Mouse (Mus musculus) hindbrain, embryonic 13.5 days (tissue): ENCODE measurements around the gene Tbc1d10b. TPM values are rescaled to one million over a fixed set of nuclear protein-coding genes. Genes with fewer than 3 reads are reported as not detected.
"Not testable (repeated sequence)": the region's sequence is repeated elsewhere in the genome, so short reads cannot be mapped to it uniquely, and the experiment has no call there.

Experiments
- ATAC-seq: fragments of 200-750 bp; cut with Nextera tagmentation; 2 replicates; pipeline ENCODE4 v1.8.0; 2017; ENCODE audit warnings: moderate TSS enrichment; ENCODE audit not compliant: low FRiP score
- H3K27ac ChIP-seq: fragments of 300-500 bp; sonication (generic); 2 replicates; pipeline ENCODE4 v1.5.1; 2015; ENCODE audit warnings: inconsistent platforms, mild to moderate bottlenecking, moderate library complexity
- H3K27me3 ChIP-seq: fragments of 300-500 bp; sonication (generic); 2 replicates; pipeline ENCODE4 v1.6.1; 2015; ENCODE audit warnings: mild to moderate bottlenecking, inconsistent platforms
- H3K36me3 ChIP-seq: fragments of 300-500 bp; sonication (generic); 2 replicates; pipeline ENCODE4 v1.6.1; 2015; ENCODE audit warnings: mild to moderate bottlenecking, inconsistent platforms
- H3K4me1 ChIP-seq: fragments of 300-500 bp; sonication (generic); replicated peaks from 2 replicates; pipeline ENCODE4 v1.6.1; 2015; ENCODE audit warnings: inconsistent platforms
- H3K4me2 ChIP-seq: fragments of 300-500 bp; sonication (generic); 2 replicates; pipeline ENCODE4 v1.6.1; 2015; ENCODE audit warnings: inconsistent platforms, mild to moderate bottlenecking, moderate library complexity
- H3K4me3 ChIP-seq: fragments of 300-500 bp; sonication (generic); 2 replicates; pipeline ENCODE4 v1.5.1; 2015; ENCODE audit warnings: mild to moderate bottlenecking, inconsistent platforms
- H3K9ac ChIP-seq: fragments of 300-500 bp; sonication (generic); 2 replicates; pipeline ENCODE4 v1.6.1; 2015; ENCODE audit warnings: mild to moderate bottlenecking, inconsistent platforms
- H3K9me3 ChIP-seq: fragments of 300-500 bp; sonication (generic); 2 replicates; pipeline ENCODE4 v1.6.1; 2016; ENCODE audit warnings: inconsistent platforms
- WGBS: fragments of 180-500 bp; shearing (Covaris S2); methylation state at CpG from one replicate; pipeline ENCODE4 v1.1.7; 2015; 5-methylcytosine and 5-hydroxymethylcytosine counted together
- polyA plus RNA-seq: library from polyadenylated mRNA; unstranded; fragments of >200 nt; fragmentation: Nextera tagmentation; extraction: Ambion mirVana; gene quantifications from 2 replicates; pipeline ENCODE4 v1.2.1, GENCODE M21; 2015

Tbc1d10b gene
- polyA plus RNA-seq, 1 experiment from 2014 or later, result 28.0 TPM

DNA sequence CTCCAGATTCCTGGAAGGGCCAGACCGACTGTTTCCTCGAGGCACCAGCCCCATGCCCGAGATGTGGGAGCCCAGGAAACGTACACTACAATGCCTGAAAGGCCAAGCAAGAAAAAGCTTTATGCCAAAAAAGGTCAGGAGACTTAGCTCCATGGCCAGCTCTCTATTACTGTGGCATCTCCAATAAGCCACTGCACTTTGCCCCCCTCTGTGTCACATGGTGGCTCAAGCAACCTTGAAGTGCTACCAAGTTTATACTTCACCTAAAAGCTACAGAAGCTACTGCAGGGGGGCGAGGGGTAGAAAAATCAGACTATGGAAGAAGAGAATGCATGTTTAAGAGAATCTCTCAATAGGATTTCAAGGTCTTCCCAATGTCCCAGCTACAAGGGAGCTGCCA lies 15.3 kb downstream of the Tbc1d10b start:
- no peak overlapping the region for H3K9ac ChIP-seq
- H3K4me1 ChIP-seq, result peaks cover 28% of the 10 kb centered on the region
- no peak for ATAC-seq
- H3K4me3 ChIP-seq, result no peak overlapping the region
- H3K4me2 ChIP-seq, result no peak overlapping the region
- H3K36me3 ChIP-seq, result peaks cover 55% of the 10 kb centered on the region
- H3K27me3 ChIP-seq, result no peaks in the 10 kb centered on the region
- 99% methylated on average over 5 of the region's 5 CpGs for WGBS
- H3K9me3 ChIP-seq, result no peaks in the 10 kb centered on the region
- H3K27ac ChIP-seq, result no peak overlapping the region

DNA sequence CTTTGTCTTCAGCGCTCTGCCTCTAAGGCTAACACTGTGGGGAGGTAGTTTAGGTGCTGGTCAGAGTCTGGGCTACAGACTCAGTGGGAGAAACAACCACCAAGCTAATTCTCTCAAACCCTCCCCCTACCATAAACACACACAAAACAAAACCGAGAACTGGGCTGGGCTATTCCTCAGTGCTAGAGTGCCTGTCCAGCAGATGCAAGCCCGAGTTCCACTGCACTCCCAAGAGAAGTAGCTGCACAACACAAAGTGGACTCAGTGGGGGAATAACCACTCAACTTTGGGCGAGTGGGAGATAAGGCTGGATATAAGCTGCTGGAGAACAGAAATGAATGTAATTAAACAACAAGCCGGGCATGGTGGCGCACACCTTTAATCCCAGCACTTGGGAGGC lies 17.6 kb downstream of the Tbc1d10b start:
- 87% methylated on average over 6 of the region's 6 CpGs for WGBS
- H3K36me3 ChIP-seq, result peaks cover 42% of the 10 kb centered on the region
- no peak overlapping the region for H3K27ac ChIP-seq
- H3K4me3 ChIP-seq, result no peak overlapping the region
- no peak overlapping the region for H3K4me2 ChIP-seq
- ATAC-seq, result no peak
- H3K4me1 ChIP-seq, result peaks cover 17% of the 10 kb centered on the region
- H3K9ac ChIP-seq, result no peak overlapping the region
- no peaks in the 10 kb centered on the region for H3K27me3 ChIP-seq
- no peaks in the 10 kb centered on the region for H3K9me3 ChIP-seq

DNA sequence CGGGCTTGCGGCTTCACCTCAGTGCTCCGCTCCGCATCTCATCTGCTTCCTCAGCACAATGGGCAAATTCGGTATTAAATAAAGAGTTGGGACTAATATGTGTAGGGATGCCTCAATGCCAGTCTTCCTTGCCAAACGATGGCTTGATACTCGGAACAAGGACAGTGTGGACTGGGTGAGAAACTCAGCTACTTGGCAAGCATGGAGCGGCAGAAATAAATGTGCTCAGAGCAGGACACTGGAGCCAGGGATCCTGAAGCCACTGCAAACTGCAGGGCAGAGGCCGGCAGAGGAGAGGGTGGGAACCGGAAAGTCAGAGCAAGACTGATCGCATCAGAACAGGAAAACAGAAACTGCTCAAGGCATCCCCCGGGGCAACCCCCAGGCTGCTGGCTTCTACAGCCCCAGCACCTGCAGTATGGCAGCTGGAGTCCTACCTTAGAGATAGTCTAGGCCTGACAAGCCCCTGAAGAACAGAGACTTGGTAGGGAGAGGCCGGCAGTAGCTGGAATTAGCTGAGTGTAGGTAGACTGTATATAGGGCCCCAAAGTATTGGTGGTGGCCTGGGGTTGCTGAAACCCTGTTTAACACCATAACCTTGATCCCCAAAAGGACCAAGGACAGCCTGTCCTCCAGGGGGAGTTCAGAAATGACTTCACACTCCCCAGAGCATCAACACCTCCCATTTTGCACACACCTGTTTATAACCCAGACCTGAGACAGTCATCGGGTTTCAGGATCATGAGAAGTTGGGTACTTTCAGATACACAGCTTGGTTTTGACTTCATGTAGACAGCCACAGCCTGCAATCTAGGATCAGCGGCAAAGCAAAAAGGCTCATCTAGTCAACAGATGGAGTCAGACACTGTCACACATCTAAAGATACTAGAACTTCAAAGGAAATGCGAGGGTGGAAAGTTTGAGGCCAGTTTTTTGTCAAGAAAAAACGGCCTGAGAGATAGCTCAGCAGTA lies 19.7 kb downstream of the Tbc1d10b start:
- Histone ChIP-seq H3K4me1 (no peaks in the 10 kb centered on the region), H3K9ac (no peak overlapping the region), H3K36me3 (peaks cover 31% of the 10 kb centered on the region), H3K9me3 (no peaks in the 10 kb centered on the region), H3K4me3 (no peak overlapping the region), H3K4me2 (no peak overlapping the region), H3K27ac (no peak overlapping the region), H3K27me3 (no peaks in the 10 kb centered on the region)
- no peak for ATAC-seq
- WGBS, result 86% methylated on average over 17 of the region's 17 CpGs

DNA sequence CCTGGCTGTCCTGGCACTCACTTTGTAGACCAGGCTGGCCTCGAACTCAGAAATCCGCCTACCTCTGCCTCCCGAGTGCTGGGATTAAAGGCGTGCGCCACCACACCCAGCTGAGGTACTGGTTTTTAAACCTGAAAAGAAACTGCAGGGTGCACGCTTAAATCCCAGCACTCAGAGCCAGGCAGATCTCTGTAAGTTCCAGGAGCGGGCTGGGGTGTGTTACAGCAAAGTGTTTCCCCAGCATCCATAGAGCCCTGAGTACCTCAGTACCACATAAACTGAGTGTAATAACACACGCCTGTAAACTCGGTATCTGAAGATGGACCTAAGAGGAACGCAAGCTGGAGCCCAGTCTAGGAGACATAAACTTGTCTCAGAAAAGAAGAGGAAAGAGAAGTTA lies 20.9 kb downstream of the Tbc1d10b start:
- Histone ChIP-seq H3K9me3 (no peaks in the 10 kb centered on the region), H3K4me1 (no peaks in the 10 kb centered on the region), H3K27me3 (no peaks in the 10 kb centered on the region), H3K4me3 (no peak overlapping the region), H3K36me3 (peaks cover 19% of the 10 kb centered on the region), H3K4me2 (no peak overlapping the region), H3K9ac (no peak overlapping the region), H3K27ac (no peak overlapping the region)
- WGBS, result 75% methylated on average over 10 of the region's 10 CpGs
- ATAC-seq, result no peak

- Histone ChIP-seq H3K36me3 (peaks cover 2% of the 10 kb centered on the region; the same call in 1 of the 2 replicates), H3K9ac (no peak overlapping the region), H3K4me2 (no peak overlapping the region), H3K9me3 (no peaks in the 10 kb centered on the region), H3K4me1 (no peaks in the 10 kb centered on the region), H3K27me3 (no peaks in the 10 kb centered on the region), H3K27ac (no peak overlapping the region), H3K4me3 (no peak overlapping the region)
- 68% methylated on average over 3 of the region's 3 CpGs for WGBS
- 0 out of 2 replicates have a peak, but pooled peaks have one; percentile 10 for ATAC-seq
Observed at GRCm38 (mm10) chr7:127185601-127186000, 22.7 kb downstream of the Tbc1d10b start.

DNA sequence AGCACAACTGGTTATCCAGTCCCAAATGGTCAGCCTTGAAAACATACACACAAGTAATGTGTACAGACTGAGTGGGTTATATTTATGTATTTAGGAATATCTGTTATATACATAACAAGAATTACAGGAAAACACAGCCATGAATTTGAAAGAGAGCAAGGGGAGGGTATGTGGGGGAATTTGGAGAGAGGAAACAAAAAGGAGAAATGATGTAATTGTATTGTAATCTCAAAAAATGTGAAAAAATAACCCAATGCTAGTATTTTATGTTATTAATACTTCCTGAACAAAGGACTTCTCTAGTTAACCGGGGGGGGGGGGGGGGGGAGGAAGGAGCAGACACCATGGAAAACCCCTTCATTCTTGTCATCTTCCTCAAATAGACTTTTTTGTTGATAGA lies 23.5 kb downstream of the Tbc1d10b start:
- Histone ChIP-seq H3K27me3 (no peaks in the 10 kb centered on the region), H3K9ac (no peak overlapping the region), H3K4me3 (no peak overlapping the region), H3K27ac (no peak overlapping the region), H3K9me3 (no peaks in the 10 kb centered on the region), H3K4me1 (no peaks in the 10 kb centered on the region), H3K4me2 (no peak overlapping the region), H3K36me3 (no peaks in the 10 kb centered on the region)
- 62% methylated on average over 1 of the region's 1 CpGs for WGBS
- ATAC-seq, result no peak

DNA sequence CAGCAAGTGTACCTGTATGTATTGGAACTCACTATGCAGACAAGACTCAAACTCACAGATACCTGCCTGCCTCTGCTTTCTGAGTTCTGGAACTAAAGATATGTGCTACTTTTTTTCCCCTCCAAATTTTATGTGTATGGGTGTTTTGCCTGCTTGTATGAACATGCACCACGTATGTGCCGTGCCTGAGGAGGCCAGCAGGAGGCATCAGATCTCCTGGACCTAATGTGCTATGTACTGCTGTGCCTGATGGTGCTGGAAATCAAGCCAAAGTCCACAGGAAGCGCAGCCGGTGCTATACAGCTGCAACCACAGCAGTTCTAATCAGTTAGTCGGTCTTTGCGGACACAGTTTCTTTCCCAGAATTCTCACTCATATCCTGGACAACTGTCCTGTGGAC lies 24.4 kb downstream of the Tbc1d10b start:
- Histone ChIP-seq H3K4me1 (no peaks in the 10 kb centered on the region), H3K36me3 (no peaks in the 10 kb centered on the region), H3K27me3 (no peaks in the 10 kb centered on the region), H3K9me3 (no peaks in the 10 kb centered on the region), H3K4me2 (no peak overlapping the region), H3K4me3 (no peak overlapping the region), H3K9ac (no peak overlapping the region), H3K27ac (no peak overlapping the region)
- WGBS, result 81% methylated on average over 6 of the region's 6 CpGs
- no peak for ATAC-seq

- no peaks in the 10 kb centered on the region for H3K4me1 ChIP-seq
- no peak overlapping the region for H3K4me3 ChIP-seq
- no peak overlapping the region for H3K9ac ChIP-seq
- no peaks in the 10 kb centered on the region for H3K27me3 ChIP-seq
- WGBS, result 80% methylated on average over 8 of the region's 8 CpGs
- no peak for ATAC-seq
- H3K4me2 ChIP-seq, result no peak overlapping the region
- H3K36me3 ChIP-seq, result no peaks in the 10 kb centered on the region
- no peak overlapping the region for H3K27ac ChIP-seq
- H3K9me3 ChIP-seq, result no peaks in the 10 kb centered on the region
Observed at GRCm38 (mm10) chr7:127183345-127183744, 24.9 kb downstream of the Tbc1d10b start.

DNA sequence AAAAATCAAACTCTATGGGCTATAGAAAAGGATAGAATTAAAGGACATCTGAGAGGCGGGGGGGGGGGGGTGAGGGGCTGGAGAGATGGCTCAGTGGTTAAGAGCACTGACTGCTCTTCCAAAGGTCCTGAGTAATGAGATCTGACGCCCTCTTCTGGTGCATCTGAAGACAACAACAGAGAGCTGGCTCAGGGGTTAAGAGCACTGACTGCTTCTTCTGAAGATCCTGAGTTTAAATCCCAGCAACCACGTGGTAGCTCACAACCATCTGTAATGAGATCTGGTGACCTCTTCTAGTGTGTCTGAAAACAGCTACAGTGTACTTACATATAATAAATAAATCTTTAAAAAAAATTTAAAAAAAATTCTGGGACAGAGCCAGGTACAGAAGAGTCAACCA lies 26.5 kb downstream of the Tbc1d10b start:
- H3K4me2 ChIP-seq, H3K4me3 ChIP-seq, H3K4me1 ChIP-seq, H3K9ac ChIP-seq, H3K9me3 ChIP-seq, H3K27me3 ChIP-seq, ATAC-seq, H3K36me3 ChIP-seq, H3K27ac ChIP-seq: not testable (repeated sequence)
- 42% methylated on average over 3 of the region's 3 CpGs for WGBS

- no peak for ATAC-seq
- H3K27me3 ChIP-seq, result no peaks in the 10 kb centered on the region
- no peak overlapping the region for H3K4me2 ChIP-seq
- H3K4me3 ChIP-seq, result no peak overlapping the region
- H3K4me1 ChIP-seq, result no peaks in the 10 kb centered on the region
- WGBS, result 77% methylated on average over 2 of the region's 2 CpGs
- H3K9me3 ChIP-seq, result no peaks in the 10 kb centered on the region
- H3K36me3 ChIP-seq, result no peaks in the 10 kb centered on the region
- H3K27ac ChIP-seq, result no peak overlapping the region
- no peak overlapping the region for H3K9ac ChIP-seq
Observed at GRCm38 (mm10) chr7:127180783-127181182, 27.5 kb downstream of the Tbc1d10b start.

DNA sequence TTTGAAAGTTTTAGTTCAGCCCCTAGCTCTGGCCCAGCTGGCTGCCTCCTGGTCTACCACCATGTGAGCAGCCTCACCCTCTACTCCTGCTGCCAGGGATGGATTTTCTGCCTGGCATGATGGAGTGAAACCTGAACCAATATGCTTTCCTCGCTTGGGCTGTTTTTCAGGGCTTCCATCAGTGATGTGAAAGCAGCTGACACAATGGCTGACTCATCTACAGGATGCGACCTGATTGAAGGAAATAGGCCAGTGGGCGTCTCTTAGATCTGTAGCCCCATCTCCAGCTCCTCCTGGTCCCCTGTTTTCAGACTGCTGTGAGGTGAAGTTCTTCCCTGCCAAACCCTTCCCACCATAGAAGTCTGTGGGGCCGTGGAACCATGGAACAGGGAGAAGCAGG lies 31.3 kb downstream of the Tbc1d10b start:
- Histone ChIP-seq H3K4me3 (no peak overlapping the region), H3K27ac (no peak overlapping the region), H3K4me1 (no peaks in the 10 kb centered on the region), H3K4me2 (no peak overlapping the region), H3K36me3 (no peaks in the 10 kb centered on the region), H3K9me3 (0 out of 2 replicates have a peak, but pooled peaks cover 6% of the 10 kb centered on the region), H3K27me3 (no peaks in the 10 kb centered on the region), H3K9ac (no peak overlapping the region)
- ATAC-seq, result no peak
- 73% methylated on average over 4 of the region's 4 CpGs for WGBS

GRCm38 (mm10) chr7:127166501-127166900 lies 41.8 kb downstream of the Tbc1d10b start:
- Histone ChIP-seq H3K27me3 (no peaks in the 10 kb centered on the region), H3K9ac (no peak overlapping the region), H3K27ac (no peak overlapping the region), H3K4me3 (no peak overlapping the region), H3K4me2 (no peak overlapping the region), H3K36me3 (no peaks in the 10 kb centered on the region), H3K4me1 (no peaks in the 10 kb centered on the region), H3K9me3 (no peaks in the 10 kb centered on the region)
- ATAC-seq, result no peak
- WGBS, result 94% methylated on average over 5 of the region's 5 CpGs
